Mouse (Mus musculus) gastrocnemius, postnatal 25 days (tissue): ENCODE measurements around the gene Socs3. TPM values are rescaled to one million over a fixed set of nuclear protein-coding genes. Genes with fewer than 3 reads are reported as not detected.

Experiments
- DNase-seq: peaks from one replicate; pipeline ENCODE4 v3.0.0; 2022
- long read RNA-seq, 2 experiments: library from polyadenylated mRNA; stranded (forward); transcript quantifications; one replicate each; pipeline ENCODE4 v2.0.0; 2021
- total RNA-seq, 2 experiments: library from RNA; stranded (reverse); gene quantifications; 1 replicate in 1 of 2; 2 replicates in 1 of 2; pipeline ENCODE4 v1.2.3; 2021

The Socs3 gene
- 1 to 10 TPM; 4.4 to 6.1 TPM for total RNA-seq
- long read RNA-seq, experiment 1, partial matches to known transcripts = 0 of 2 reads
- long read RNA-seq, experiment 1, other reads (novel, unspliced or antisense) = 0 of 2 reads
- long read RNA-seq, experiment 2, transcript Socs3-201 (2 exons, 2,552 nt) = major isoform, 11 of 14 reads
- long read RNA-seq, experiment 2, partial matches to known transcripts = 0 of 14 reads
- long read RNA-seq, experiment 2, other reads (novel, unspliced or antisense) = 3 of 14 reads

DNA sequence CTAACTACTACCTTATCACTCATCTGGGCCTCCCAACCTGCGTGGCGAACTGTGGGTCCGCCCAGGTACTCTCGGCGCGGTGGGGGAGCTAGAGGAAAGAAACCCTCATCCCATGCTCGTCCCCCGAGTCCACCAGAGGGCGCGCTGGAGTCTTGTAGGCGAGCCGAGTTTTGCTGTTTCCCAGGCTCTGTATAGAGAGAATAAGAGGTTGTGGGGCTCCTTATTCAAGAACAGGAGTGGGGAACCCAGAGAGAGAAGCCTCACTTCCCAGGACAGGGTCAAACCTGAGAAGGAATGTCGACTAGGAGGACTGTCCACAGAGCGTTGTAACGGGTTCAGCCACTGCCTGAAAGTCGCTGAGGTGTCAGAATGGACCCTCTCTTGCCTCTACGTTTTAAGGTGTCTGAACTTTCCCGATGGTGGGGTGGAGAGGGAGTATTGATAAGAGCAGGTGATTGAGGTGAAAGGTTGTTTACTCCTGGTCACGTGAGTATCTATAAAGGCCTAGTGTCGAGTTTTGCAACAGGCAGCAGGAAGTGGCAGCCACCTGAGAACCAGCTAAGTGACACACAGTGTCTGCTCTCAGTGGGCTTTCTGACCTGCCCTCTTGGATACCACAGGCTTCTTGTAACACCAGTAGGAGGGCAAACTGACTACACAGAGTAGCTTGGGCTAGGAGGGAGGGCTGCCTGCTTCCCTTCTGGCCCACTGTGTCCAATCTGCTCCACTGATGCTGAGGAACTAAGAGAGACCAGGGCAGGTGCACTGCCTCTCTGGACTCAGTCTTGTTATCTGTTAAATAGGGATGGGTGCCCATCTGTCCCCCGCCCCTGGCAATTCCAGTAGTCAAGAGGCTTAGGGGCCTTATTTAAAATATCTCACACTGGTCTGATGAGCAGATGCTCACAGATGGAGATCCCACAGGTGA, at the start of gene Socs3:
TSS of gene Socs3 (minus strand) at position 103 of the 928 bp plus-strand sequence.
- DNase-seq = peak; percentile 78

DNA sequence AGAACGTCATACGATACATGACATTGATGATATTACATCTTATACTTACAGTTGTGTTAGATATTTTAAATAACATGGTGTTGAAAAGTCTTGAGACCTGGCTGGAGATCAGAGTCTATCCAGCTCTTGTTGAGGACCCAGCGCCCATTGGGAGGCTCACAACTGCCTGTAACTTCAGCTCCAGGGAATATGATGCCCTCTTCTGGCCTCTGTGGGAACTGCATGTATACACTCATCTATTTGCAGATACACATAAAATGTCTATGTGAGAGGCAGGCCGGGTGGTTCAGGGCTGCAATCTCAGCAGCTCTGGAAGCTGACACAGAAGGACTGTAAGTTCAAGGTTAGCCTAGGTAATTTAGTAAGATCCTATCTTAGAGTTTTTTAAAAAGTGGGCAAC, 48.5 kb upstream of the Socs3 start:
- DNase-seq = no peak

DNA sequence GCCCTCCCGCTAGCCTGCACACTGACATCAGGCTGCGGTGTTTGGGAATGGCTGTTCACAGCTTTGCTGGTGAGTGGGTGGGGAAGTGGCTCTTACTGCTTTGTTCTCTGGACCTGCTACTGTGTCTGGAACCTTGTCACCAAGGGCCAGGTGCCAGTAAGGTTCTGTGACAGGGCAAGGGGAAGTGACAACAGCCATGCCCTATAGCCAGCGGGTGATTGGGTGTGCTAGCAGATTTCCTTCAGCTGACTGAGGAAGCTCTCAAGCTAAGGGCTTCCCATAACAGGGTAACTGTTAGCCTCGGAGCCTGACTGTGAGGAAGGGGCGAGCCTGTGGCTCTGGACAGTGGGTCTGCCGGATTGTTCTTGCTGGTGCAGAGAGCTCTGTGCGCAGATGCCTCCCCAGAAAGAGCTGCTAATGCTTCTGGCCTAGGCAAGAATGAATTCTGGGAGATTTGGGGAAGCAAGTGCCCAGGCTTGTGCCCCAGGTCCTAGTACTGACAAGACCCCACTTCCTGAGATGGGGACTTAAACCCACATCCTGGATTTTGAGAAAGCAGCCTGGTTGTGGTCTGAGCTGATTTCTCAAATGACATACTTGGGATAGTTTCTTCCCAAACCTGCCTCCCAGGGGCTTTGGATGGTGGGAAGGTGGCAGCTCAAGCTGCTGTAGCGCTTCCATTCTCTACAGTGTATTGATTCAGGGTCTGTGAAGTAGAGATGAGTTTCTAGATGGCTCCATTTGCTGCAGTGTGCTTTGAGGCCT, 45.7 kb upstream of the Socs3 start:
- no peak for DNase-seq

DNA sequence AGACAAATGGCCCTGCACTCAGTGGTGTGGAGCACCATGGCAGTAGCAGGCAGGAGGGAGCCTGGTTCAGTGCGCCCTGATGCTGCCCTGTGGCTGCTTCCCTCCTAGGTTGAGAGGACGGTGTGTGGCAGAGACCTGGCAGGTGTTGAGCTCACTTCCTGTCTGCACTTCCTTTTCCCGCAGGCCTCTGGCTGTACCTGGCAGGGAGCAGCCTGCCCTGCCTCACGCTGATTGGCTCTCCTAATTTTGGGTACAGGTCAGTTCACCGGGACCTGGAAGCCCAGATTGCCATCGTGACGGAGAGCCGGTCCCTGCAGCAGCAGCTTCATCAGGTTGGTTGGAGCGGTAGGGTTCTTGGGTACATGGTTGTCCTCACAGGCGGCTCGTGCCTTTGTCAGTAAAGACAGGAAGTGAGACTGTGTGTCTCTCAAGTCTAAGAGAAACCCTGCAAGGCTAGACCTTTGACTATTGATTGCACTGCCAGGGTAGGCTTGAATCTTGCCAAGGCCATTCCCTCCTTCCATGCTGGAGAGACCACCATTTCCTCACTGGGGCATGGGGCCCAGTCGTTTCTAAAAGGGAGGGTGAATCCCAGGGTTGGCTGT, 44.6 kb upstream of the Socs3 start:
- no peak for DNase-seq

DNA sequence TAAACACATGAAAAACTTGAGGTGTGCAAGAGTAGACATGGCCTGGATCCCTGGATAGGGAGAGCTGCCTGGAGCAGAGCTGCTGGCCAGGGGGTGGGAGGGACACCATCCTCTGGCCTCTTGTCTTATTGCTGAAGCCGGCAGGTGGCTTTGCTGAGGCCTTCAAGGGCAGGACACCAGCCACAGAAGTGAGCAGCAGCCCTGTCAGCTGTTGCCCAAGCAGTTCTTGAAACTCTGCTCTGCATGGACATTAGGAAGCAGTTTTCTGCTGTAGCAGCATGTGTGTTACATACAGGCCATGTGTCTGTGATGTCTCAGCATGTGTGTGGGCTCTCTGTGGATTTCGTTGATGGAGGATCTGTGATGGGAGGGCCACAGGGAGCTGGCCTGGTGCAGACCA, 43.5 kb upstream of the Socs3 start:
- DNase-seq = no peak

DNA sequence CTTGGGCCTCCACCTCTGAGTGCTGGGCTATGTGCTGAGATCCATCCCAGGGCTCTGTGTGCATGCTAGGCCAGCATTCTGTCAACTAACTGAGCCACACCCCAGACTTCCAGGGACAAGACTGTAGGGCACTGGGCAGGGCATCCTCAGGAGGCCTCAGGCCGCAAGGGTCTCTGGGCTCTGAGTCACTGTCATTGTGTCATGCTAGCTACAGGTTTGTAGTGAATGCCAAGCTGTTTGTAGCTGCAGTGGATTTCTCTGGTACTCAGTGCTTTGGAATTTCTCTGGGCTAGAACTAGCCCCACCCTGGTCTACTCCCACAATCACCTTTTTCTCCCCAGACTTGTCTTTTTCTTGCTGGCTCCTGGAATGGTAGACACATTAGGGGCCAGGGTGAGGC, 42.7 kb upstream of the Socs3 start:
- no peak for DNase-seq

DNA sequence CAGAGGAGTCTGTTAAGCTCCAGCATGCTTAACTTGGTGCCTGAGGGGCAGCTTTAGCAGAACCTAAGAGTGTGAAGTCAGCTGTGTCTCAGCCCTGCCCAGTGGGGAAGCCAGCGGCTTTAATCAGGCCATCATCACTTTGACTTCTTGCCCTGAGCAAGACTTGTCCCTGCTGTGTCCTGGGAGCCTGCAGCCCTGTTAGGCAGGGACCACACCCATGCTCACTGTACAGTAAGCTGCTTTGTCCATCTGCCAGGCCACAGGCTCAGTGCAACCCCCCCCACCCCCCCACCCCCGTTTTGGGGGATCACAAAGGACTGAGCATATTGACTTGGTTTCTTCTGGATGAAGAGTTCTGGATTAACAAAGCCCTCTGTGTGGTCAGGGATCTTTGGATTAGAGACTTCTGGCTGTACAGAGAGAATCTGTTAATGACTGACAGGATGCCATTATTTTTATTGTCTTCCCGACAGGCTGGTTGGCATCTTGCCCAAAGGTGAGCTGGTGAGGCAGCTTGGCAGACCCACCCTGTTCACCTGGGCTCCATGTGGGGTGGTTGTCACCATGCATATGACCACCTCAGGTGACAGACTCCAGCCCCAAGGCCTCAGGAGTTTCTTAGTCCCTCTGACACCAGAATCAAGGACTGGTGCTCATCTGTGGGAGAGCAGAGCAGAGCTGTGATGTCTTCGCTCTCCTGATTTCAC, 40.2 kb upstream of the Socs3 start:
- no peak for DNase-seq

DNA sequence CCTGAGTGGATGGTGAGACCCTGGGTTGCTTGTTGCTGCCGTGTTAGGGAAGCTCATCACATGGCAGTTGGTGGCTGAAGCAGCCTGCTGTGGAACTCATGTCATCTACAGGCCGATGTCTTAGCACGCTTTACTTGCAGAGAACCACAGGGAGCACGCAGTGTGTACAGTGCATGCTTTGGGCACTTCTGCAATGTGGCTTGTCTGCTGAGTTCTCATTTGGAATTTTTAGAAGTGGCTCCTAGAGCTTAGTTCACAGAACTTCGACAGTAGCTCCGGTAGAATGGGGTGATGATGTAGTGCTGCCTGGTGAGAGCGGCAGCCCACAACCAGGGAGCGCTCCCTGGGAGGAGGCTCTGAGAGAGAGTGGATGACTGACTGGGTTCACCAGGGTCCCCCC, 39.0 kb upstream of the Socs3 start:
- DNase-seq = no peak

DNA sequence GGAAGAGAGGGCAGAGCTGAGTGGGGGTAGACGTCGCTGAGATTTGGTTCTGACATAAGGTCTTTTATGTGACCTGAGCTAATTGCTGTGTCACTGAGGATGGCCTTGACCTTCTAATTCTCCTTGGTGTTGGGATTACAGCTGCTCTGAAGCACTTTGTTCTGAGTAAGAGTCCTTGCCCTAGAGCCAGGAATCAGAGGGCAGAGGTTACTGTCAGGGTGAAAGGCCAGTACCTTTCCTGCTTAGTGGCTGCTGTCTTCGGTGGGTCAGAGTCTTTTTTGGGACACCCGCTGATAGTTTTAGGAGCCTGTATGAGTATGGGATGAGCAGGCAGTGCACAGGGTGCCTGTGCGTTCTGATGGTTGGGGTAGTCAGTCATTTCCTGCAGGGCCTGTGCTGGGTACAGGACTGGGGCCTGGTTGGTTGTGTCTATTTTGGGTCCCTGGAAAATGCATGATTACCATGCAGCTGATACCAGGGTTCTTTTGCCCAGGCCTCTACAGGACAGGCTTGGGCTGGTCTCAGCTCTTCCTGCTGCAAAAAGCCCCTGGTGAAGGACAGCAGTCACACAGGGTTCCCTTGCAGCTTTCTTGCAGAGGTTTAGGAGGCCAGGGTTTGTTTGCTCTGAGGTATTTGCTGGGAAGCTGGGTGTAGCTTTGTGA, 38.4 kb upstream of the Socs3 start:
- no peak for DNase-seq

DNA sequence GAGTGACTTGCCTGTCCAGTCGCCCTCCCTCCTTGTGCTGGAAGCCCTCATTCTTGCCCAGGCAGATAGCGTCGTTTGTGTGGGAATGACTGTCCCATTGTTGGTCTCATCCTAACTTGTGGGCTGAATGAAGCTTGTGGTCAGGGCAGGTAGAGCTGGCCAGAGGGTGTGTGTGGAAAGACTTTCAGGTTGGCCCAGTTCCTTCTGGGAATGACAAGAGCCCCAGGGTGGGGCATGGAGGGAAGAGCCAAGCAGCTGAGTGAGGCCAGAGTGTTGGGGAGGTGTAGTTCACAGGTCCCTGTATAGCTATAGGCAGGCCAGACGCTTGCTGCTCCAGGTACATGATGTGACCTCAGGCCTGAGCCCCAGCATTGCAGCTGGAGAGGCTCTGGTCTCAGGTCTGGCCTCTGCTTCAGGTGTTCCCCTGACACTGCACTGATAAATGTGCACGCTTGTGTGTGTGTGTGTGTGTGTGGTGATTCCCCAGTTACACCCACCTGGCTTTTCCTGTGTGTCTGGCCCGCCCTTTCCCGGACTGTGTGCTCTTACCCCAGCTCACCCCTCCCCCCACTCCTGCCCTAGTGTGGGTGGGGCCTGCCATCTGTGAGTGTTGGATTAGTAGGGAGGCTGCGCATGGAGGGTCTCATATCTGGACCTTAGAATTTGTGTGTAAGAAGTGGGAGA, 37.8 kb upstream of the Socs3 start:
- no peak for DNase-seq

DNA sequence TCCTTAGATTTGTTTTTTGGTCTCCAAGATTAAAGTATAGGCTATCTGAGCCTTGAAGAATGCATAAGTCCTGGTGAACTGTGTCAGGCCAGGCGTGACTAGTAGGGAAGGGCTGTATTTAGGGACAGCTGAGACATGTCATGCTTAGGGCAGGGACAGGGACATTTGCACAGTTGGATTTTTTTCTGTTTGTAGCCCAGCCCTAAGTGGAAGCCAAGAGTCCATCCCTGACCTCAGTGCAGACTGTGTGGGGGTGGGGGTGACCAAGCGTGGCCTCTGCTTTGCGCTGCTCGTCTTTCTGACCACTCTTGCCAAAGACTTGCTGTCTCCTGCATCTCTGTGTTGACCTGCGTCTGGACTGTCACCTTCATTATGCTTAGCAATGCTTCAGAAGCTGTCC, 34.4 kb upstream of the Socs3 start:
- DNase-seq = no peak

DNA sequence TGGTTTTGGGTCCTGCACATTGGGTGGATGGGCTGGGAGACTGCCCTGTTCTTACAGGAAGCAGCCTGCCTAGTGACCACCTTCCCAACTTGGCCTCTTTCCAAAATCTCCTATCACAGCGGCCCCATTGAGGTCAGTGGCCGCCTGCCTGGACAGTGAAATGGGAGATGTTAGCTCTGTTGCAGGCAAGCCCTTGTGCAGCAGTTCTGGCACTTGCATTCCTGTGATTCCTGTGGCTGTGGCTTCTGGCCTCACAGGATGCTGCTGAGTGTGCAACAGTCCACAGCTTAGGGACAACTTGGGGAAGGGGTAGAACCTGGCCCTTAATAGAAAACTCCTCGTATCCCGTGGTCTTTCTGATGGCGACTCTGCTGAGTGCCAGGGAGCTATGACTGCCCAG, 33.9 kb upstream of the Socs3 start:
- DNase-seq = no peak

DNA sequence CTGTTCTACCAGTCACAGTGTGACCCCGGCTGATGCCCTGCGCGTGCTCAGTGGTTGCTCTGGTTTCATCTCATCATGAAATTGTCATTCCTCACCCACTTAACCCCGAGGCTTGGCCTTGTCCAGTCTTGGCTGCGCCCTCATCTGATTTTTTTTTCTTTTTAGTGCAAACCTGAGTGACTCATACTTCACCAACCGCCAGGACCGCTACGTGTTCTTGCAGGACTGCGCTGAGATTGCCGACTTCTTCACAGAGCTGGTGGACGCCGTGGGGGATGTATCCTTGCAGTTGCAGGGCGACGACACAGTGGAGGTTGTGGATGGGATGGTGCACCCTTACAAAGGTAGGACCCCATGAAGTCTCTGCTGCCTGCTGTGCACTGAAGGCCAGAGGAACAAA, 33.3 kb upstream of the Socs3 start:
- DNase-seq = no peak

DNA sequence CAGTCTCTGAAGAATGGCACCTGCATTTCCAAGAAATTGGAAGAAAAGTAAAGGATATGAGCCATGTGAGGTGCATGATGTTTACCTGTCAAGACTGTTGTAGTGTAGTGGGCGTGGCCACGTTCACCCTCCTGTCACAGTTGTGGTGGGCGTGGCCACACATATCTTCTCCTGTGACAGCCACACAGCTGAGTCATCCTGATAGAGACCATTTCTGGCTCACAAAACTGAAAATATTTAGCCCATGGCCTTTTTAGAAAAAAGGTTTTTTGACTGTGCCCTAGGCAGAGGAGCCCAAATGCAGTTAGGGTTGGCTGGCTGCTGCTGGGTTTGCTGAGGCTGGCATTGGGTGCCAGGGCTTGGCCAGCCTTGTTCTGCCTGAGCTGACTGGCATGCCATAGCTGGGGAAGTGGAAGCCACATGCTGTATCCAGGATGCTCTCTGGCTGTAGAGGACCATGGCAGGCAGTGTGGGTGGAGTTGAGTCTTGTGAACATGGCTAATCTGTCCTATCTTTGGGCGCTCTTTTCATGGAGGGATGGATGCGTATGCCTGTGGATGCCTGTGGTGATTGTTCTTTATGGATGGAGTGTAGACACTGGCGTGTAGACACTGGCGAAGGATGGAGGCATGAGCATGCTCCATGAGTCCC, 30.8 kb upstream of the Socs3 start:
- no peak for DNase-seq

DNA sequence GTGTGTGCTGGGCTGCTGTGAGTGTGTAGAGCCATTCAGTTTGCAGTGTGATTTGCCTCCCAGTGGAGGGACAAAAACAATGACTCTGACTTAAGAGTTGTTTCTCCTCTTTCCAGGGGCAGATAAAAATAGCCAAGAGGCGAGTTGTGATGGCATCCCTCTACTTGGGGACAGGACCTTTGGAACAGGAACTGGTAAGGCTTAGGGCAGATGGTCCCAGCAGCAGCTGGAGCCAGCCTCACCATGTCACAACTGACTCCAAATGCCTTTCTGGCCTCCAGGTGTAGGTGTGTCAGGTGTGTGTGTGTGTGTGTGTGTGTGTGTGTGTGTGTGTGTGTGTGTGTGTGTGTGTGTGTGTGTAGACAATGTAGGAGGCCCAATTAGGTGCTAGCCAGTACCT, 30.2 kb upstream of the Socs3 start:
- DNase-seq = no peak

DNA sequence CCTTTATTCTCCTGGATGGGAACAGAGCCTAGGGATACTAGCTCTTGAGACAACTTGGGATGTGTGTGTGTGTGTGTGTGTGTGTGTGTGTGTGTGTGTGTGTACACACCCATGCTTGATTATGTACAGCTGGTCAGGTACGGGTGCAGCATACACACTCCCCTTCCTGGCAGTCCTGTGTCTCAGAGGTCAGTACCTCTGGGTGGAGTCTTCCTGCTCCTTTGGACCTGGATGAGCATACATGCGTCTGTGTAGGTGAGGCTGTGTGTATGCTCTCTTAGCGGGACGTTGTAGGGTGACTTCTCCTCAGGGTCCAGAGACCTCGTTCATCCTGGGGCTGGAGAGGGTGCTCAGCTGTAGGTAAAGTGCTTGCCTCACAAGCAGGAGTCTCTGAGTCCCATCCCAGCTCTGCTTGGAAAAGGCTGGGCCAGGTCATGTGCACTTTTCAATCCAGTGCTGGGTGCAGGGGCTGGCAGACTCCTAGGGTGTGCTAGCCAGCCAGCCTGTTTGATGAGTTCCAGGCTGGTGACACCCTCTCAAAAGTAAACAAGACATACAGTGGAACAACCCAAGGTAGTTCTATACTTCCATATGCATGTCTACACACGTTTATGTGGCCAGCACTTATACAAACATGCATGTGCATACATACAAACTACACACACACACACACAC, 29.6 kb upstream of the Socs3 start:
- no peak for DNase-seq

DNA sequence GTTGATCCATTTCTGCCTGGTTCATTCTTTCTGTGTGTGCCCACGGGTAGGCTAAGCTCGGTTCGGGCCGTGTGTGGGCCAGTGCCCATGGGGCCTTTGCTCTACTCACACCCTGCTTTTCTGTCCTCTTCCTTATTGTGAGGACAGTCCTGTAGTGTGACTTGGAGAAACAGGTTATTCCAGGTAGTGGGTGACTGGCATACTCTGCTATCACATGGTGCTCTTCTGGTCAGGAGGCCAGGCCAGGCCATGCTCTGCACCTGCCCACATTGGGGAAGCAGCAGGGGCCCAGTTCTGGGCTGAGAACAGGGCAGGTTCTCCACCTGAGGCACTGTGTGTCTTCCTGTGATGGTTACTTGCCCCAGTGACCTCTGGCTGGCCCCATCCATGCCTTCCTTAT, 28.5 kb upstream of the Socs3 start:
- DNase-seq = no peak

DNA sequence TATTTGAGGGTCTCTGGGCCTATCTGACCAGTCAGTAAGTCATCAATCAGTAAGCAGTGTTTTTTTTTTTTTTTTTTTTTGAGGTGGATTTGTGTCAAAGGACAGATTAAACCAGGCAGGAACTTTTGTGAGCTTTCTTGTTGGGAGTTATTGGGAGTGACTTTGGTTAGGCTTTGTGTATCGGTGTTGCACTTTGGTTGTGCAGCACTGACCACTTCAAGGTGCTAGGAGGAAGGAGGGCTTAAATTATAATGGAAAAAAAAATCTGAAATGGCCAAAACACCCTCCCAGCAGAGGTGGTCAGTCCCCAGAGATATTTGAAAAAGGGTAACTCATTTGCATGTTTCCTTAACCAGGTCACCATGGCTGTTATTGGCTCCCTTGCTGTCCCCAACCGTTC, 27.2 kb upstream of the Socs3 start:
- no peak for DNase-seq

DNA sequence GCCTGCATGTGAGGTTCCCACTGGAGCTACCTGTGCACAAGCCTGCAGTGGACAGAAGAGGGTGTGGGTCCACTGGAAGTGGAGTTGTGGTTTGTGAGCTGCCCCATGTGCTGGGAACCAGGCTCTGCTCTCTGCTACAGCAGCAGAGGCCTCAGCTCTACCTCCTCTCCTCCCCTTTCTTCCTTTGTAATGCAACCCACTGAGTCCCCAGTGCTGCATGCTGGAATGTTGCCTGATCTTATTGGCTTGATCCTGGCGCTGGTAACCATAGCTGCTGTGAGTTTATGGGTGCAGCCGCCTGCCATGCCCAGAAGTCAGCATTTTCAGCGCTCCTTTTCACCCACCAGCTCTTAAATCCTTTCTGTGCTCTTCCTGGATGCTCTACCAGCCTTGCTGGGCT, 26.2 kb upstream of the Socs3 start:
- no peak for DNase-seq

DNA sequence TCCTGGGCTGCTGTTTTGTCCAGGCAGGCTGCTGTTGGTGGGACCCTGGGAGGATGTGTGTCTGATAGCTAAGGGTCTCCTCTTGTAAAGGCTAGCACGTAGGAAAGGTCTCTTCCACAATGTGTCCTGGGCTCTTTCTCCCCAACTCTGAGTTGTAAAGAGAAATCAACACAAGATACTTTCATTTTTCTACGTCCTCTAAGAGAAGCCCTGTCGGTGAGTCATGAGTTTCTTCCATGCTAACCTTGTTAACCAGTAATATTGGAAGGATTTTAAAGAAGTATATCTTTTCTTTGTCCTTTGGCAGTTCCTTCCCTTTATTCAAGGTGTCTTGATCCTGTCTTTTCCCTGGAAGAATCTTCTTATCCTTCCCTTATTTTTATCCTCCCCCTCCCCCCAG, 25.8 kb upstream of the Socs3 start:
- DNase-seq = no peak
